Mouse (Mus musculus) mouse trophoblast stem cell (cell line): ENCODE results near the gene Slc25a26.
"Not testable (repeated sequence)": the region's sequence is repeated elsewhere in the genome, so short reads cannot be mapped to it uniquely, and the experiment has no call there.

ENCODE experiments used
- in situ Hi-C, 2 experiments: fragments of 300-500 bp; cut with MseI, MboI; formaldehyde crosslinking; loops; 2 replicates in 1 of 2; 3 replicates in 1 of 2; pipeline ENCODE4 v1.15.1; 2025

Slc25a26 gene

DNA sequence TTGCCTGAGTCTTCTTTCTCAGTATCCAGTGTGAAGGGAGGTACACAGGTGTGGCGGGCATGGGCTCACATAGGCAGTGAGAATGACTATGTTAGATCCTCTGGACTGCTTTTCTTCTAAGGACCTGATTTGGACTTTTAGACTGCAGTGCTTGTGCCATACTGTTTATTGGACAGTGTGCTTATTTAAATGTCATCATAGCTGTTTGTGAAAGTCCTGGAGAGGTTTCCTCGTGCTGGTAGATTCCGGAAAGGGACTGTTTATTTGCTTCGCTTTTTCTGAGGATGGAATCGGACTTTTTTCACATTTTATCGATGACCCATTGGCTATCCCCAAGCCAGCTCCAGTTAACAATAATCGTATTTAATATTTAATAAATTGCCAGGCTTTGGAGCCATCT lies 50.7 kb downstream of the Slc25a26 start:
- in situ Hi-C loops: no loop called here

GRCm38 (mm10) chr6:94553085-94553484 lies 53.0 kb downstream of the Slc25a26 start:
- in situ Hi-C loops: no loop called here

GRCm38 (mm10) chr6:94558603-94559002 lies 58.5 kb downstream of the Slc25a26 start:
- in situ Hi-C loops: not testable (repeated sequence)

DNA sequence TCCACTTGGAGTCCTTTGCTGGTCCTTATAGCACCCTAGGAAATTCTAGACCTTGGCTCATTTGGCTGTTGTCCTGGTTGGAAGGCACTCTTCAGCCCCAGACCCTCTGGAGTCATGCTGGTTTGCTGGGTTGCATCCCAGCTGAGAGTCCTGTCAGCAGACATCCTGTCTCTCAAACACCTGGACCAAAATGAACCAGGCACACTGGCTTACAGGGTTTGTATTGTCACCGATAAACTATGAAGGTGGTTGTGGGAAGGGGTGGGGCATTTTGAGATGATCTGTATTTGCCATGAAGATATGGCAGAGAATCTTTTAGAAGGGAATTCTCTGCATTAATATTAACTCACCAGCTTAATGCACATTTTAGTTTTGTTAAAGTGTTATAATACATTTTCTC lies 60.8 kb downstream of the Slc25a26 start:
- in situ Hi-C loops: no loop called here

DNA sequence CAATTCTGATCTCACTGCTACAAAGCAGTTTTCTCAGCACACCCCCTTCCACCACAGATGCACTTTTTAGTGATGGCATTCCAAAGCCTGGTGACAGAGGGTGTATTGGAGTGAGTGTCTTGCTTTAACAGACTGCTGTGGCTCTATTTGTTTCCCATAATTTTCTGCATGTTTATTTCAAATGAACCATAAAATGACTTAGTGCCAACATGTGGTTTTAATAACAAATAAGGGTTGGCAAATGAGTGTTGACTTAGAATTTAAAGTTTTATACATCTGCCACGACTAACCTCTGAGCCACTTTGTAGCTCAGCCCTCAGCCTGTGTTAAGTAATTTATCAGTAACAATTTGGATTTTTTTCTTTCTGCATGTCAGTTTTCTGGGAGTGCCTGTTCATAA lies 61.2 kb downstream of the Slc25a26 start:
- in situ Hi-C loops: no loop called here

DNA sequence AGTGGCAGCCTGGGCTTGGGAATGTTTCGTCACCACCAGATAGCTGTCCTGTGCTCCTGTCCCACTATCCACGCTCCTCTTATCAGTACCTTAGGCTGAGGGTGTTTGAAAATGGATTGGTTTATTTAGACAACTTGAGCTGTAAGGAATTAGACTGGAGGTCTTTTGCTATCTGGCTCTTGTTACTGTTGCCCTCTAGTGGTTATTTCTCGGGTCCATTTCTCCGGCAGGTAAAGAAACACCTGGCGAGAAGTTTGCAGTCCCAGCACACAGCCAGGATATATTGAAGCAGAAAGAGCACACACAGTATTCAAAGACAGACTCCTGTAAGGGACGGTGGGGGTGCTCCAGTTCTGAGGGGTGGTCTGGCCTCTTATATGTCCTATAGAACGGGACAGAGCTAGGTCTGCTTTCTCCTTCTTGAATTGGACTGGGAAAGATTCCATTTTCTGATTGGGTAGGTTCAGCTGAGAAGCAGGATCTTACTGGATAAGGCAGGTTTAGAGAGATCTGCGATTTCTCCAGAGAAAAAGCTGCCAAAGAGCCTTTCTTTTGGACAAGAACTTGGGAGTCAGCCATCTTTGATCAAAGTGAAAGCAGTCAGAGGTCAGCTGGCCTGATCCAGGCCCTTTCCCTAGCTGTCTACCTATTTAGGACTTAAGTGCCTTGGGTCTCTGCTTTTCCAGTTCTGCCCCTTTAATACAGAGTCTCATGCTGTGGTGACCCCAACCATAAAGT lies 63.2 kb downstream of the Slc25a26 start:
- in situ Hi-C loops: no loop called here

DNA sequence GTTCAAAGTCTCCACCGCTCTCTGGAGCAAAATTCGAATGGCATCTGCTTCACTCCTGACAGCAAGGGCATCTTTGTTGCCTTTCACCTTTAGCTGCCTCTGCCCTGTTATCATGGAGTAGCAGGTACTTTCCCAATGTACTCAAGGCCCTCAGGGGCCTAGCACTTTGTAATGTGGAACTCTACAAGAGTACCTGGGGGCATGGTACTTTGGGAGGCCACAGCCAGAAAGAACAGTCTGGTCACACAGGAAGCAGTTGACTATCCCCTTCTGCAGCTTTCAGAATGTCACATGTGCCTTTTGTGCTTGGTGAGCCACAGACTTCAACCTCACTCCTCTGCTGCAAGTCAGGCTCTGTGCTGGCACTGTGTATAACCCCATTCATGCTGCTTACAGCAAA lies 65.6 kb downstream of the Slc25a26 start:
- in situ Hi-C loops: no loop called here

DNA sequence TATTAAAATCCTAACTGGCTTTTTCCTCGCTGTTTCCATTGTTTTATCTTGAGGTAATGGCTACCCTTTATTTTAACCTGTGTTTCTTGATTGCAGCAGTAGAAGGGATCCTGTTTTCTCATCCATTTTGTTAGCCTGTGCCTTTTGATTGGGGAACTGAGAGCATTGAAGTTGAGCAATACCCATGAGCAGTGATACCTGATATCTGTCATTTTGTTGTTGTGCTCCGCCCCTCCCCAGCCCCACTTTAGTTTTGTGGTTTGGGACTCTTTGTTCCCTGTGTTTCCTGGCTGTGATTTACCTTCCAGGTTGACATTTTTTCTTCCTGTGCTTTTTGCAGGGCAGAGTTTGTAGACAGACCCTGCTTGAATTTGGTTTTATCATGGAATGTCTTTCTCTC lies 67.9 kb downstream of the Slc25a26 start:
- in situ Hi-C loops: no loop called here

GRCm38 (mm10) chr6:94575526-94576166 lies 75.5 kb downstream of the Slc25a26 start:
- in situ Hi-C loops: no loop called here

- in situ Hi-C loops: no loop called here
Observed at GRCm38 (mm10) chr6:94577991-94578390, 77.9 kb downstream of the Slc25a26 start.

DNA sequence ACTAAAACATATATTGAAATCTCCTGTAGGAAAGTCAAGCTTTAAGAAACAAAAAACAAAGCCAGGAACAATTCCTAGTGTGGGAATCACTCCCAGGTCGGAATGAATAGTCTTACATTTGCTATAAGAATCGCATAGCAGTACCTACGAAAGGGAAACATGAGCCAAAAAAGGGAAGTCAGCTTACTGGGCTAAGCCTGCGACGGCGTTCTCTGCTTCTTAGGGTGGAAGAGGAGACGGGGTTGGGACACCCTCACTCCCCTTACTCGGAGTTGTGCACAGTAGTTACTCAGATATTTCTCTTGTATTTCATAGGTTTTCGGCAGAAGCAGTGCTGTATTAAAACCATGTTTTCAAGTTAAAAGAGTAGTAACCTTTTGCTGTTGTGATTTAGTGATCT lies 81.9 kb downstream of the Slc25a26 start:
- in situ Hi-C loops: no loop called here

DNA sequence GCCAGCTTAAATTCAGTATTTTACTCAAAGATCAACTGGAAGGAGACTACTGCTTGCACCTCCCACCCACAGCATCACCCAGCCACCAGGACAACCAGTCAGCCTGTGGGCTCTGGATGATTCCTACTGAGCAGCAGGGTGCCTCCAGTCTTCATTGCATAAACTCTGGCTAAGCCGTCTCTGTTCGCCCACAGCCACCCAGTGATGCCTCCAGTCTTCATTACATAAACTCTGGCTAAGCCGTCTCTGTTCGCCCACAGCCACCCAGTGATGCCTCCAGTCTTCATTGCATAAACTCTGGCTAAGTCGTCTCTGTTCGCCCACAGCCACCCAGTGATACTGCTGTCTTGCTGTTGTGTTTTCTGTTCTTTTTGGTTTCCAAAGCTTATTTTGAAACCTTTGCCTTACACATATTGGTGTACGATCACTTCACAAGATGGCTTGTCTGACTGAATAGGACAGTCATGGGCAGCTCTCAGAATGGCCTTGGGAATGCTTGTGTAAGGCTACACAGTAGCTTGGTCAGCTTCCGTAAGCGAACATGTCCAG lies 84.1 kb downstream of the Slc25a26 start:
- in situ Hi-C loops: no loop called here

DNA sequence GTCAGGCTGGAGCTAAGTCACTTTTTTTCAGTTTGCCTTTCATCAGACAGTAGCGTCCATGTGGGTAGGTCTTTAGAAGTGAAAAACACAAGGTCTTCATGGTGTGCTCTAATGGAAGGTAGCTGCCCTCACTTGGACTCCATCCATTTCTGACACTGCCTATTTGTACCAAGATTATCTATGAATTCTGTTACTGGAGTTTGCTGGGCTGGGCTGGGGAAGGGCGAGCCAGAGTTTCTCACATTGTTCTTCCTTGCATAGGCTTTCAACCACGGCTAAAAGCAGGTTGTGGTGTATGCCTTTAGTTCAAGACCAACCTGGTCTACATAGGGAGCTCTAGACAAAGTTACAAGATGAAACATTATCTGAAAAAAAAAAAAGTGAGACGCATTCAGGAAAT lies 84.8 kb downstream of the Slc25a26 start:
- in situ Hi-C loops: no loop called here

DNA sequence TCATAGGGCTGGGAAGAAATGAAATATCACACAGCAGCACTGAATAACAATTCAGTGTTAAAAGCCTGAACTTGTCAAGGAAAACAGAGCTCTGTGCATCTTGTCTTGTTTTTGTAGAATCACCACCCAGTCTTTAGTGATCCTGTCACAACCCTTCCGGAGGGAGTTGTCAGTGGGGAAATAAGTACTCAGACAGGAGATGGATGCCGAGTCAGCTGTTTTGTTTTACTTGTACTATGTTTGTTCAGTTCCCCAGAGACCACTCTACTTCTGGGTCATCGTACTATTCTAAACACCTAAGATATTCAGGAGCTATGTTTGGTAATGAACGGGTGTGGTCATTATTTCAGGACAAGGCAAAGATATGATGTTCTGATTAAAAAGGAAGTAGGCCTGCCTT lies 88.2 kb downstream of the Slc25a26 start:
- in situ Hi-C loops: no loop called here

GRCm38 (mm10) chr6:94592243-94592642 lies 92.1 kb downstream of the Slc25a26 start:
- in situ Hi-C loops: no loop called here

DNA sequence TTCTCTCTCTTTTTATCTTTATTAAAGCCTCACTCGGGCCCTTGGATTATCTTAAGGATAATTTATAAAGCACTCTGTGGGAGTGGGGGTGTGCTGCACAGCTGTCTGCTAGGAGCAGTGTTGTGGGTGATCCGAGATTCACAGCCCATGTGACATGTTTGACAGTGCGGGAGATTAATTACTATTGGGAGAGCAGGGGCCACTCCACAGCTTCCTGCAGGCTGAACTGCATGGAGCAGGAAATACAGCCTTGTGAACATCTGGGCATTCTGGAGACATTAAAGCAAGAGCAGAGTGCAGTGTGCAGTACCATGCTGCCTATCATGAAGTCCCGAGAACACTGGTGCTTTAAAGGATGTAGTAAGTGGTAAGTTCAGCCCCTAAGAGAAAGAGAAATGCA lies 92.6 kb downstream of the Slc25a26 start:
- in situ Hi-C loops: no loop called here

DNA sequence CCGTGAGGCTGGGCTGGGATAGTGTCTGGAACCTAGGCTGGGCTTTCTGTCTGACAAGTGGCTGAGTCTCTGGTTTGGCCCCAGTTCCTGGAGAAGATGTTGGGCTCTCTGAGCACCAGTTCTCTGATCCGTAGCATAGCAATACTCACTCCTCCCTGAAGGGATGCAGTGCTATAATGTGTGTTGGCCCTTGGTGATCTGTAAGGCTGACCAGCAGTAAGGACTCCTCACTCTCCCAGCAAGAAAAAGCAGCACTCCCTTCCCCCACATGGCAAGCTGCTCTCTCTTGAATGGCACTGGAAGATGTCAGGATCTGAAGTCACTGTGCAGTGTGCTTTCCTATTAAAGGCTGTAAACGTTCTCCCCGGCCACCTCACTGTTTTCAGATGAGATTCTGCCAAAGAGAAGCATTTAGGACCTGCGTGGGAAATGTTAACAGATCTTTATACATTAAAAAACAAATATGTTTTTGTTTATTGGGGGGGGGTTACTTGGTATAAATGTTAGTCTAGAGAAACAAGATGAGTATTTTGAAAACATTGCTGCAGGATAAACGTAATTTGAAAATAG lies 94.0 kb downstream of the Slc25a26 start:
- in situ Hi-C loops: no loop called here

DNA sequence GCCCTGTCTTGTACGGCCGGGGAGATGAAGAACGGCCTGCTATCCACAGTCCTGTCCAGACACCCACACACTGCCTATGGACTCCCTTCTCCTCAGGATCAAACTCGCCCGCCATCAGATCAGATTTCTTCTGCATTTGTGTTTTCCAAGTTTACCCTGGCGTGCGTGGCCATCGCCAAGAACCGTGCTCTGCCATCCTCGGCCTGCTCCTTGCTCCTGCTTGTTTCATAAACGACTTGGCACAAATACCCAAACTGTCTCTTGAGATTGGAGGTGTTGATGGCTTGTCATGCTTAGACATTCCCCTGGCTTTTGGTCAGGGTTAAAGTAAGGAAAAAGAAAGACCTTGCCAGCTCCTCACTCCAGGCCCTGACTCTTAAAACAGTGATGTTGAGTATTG lies 94.6 kb downstream of the Slc25a26 start:
- in situ Hi-C loops: no loop called here

- in situ Hi-C loops: no loop called here
Observed at GRCm38 (mm10) chr6:94595206-94595605, 95.1 kb downstream of the Slc25a26 start.

DNA sequence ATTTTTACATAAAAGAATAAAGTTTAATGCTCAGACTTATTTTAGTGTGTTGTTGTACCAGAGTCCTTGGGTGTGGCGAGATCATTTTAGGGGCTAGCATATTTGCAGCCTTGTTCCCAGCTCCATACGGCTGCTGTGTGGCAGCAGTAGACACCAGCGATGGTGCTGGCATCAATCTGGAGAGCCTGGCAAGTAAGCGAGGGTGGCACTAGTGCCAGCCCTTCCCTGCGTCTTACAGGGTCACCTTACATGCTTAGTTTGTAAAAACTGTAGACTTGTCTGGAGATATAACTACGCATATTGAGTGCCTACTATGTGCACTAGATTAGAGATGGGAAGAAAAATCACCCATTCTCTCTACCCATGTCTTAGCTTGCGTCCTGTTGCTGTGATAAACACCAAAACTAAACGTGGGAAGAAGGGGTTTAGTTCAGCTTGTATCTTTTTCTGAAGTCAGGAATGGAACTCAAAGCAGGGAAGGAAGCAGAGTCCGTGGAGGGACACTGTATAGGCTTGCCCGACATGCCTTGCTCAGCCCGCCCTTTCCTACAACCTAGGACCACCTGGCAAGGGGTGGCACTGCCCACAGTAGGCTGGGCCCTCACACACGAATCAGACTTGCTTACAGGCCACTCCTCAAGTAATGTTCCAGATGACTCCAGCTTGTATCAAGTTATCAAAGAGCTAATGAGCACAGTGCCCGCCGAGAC lies 96.1 kb downstream of the Slc25a26 start:
- in situ Hi-C loops: no loop called here

- in situ Hi-C loops: no loop called here
Observed at GRCm38 (mm10) chr6:94596761-94597485, 96.8 kb downstream of the Slc25a26 start.

GRCm38 (mm10) chr6:94598421-94598820 lies 98.3 kb downstream of the Slc25a26 start:
- in situ Hi-C loops: no loop called here
